Mouse (Mus musculus): ENCODE measurements at regions not wholly inside any gene's neighbourhood (a gene's known extent, or its start where the extent isn't known, plus 50 kb on each side); places are given as distances from the start of the nearest gene placed in this dataset.

DNA sequence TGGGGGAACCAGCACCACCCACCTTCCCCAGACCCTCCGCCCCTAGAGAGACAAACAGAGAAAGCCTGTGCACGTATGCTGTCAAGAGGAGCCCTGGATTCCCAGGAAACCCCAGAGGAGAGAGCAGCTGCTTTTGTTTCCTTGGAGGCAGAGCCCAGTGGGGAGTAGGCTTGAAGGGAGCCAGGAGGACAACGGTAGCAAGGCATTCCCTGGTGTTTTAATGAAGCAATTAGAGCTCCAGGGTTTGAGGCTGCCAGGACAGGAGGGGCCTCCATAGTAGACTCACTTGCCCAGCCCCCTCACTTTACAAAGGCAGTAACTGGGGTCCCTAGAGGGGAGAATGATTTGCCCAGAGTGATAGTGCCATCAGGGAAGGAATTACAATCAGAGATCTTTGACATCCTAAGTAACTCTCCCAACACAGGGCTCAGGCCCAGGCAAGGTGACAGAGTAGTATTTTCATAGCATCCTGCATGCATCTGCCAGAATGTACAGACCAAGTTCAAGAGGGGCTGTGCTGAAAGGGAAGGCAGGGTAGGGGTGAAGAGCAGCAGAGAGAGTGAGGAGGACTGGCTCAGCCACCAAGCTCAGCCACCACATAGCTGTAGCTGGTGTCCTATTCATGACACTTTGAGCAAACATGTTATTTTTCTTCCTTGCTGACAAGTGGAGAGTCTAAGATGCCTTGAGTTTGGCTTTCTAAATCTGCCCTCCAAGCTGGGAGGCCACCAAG is 389.0 kb downstream of the Nedd1 start:
- no peaks in the 10 kb centered on the region for H3K4me1 ChIP-seq (ENCODE audit: control insufficient read depth in 2 of 2, insufficient read depth in 2 of 2, low read length in 2 of 2, poor library complexity in 1 of 2)
- H3K9ac ChIP-seq (ENCODE audit: insufficient read depth, low read depth, low read length, poor library complexity, severe bottlenecking), result no peak overlapping the region
- in situ Hi-C loops (cut with MboI; ENCODE audit: low sequenced_read_pairs in 2 of 2, unreplicated experiment in 2 of 2), result no loop called here
- no peaks in the 10 kb centered on the region for H3K36me3 ChIP-seq (ENCODE audit: control insufficient read depth, insufficient read depth, low read length, poor library complexity, severe bottlenecking)
- no peak for DNase-seq (ENCODE audit: low read depth, low spot score)
- no peak overlapping the region for H3K27ac ChIP-seq (ENCODE audit: insufficient read depth, low read depth, low read length, poor library complexity, severe bottlenecking)
- TF ChIP-seq ZC3H11A (IDR thresholded peaks at IDR 0.05; ENCODE audit: borderline replicate concordance, low read depth, low read length), result no peak
- TF ChIP-seq CHD2 (IDR thresholded peaks at IDR 0.05; ENCODE audit: low read depth, low read length), result no peak
- no peak for TF ChIP-seq ZNF384 (IDR thresholded peaks at IDR 0.05; ENCODE audit: low read depth, low read length)
- no peaks in the 10 kb centered on the region for H3K9me3 ChIP-seq (ENCODE audit: control insufficient read depth, insufficient read depth, low read depth, low read length)
- no peak overlapping the region for H3K4me3 ChIP-seq (ENCODE audit: insufficient read depth in 1 of 2, low read depth in 1 of 2, low read length in 2 of 2, poor library complexity in 1 of 2, severe bottlenecking in 1 of 2)

DNA sequence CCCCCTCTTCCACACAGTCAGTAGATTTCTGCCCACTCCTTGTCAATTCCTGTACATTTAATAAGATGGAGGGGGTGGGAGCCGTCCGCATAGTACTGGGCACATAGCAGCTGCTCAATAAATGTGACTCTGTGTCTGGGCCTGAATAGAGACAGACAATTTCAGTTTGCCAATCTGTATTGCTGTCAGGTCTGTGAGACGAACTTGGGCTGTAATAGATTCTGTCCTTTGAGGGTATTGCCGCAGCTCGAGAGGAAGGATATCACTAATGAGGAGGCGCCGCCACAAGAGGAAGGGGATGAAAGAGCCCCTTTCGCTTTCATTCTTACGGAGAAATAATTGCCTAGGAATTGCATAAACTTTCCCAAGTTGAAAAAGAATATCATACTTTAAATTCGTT is 392.1 kb downstream of the Nedd1 start:
- Histone ChIP-seq H3K4me3 (ENCODE audit: insufficient read depth in 1 of 2, low read depth in 1 of 2, low read length in 2 of 2, poor library complexity in 1 of 2, severe bottlenecking in 1 of 2) (no peak overlapping the region), H3K27ac (ENCODE audit: insufficient read depth, low read depth, low read length, poor library complexity, severe bottlenecking) (no peak overlapping the region), H3K4me1 (ENCODE audit: control insufficient read depth in 2 of 2, insufficient read depth in 2 of 2, low read length in 2 of 2, poor library complexity in 1 of 2) (no peaks in the 10 kb centered on the region), H3K36me3 (ENCODE audit: control insufficient read depth, insufficient read depth, low read length, poor library complexity, severe bottlenecking) (no peaks in the 10 kb centered on the region), H3K9me3 (ENCODE audit: control insufficient read depth, insufficient read depth, low read depth, low read length) (no peaks in the 10 kb centered on the region), H3K9ac (ENCODE audit: insufficient read depth, low read depth, low read length, poor library complexity, severe bottlenecking) (no peak overlapping the region)
- TF ChIP-seq ZNF384 (IDR thresholded peaks at IDR 0.05; ENCODE audit: low read depth, low read length) (no peak), CHD2 (IDR thresholded peaks at IDR 0.05; ENCODE audit: low read depth, low read length) (no peak), MAFK (IDR thresholded peaks at IDR 0.05; ENCODE audit: insufficient read depth, low read depth, low read length) (no peak), HCFC1 (IDR thresholded peaks at IDR 0.05; ENCODE audit: borderline replicate concordance, insufficient read depth, low read length) (no peak), ZC3H11A (IDR thresholded peaks at IDR 0.05; ENCODE audit: borderline replicate concordance, low read depth, low read length) (no peak)
- no peak for DNase-seq (ENCODE audit: low read depth, low spot score)
- in situ Hi-C loops (cut with MboI; ENCODE audit: low sequenced_read_pairs in 2 of 2, unreplicated experiment in 2 of 2), result no loop called here

DNA sequence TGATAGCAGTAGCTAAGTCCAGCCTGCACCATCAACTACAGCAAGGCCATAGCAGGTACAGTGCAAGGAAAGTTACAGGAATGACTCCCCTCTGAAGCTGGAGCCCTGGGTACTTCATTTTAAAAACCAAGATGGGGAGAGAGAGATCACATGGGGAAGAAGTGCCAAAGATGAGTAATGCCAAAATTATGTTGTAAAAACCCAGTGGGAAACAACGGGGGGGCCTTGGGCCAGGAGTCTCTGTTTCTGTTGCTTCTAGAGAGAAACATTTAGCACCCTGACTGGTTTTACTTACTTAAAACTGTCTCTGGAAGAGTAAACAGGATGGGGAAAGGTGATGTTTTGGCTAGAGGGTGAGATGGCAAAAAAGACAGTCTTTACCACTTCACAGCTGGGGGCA is 392.6 kb downstream of the Nedd1 start:
- Histone ChIP-seq H3K9ac (ENCODE audit: insufficient read depth, low read depth, low read length, poor library complexity, severe bottlenecking) (no peak overlapping the region), H3K36me3 (ENCODE audit: control insufficient read depth, insufficient read depth, low read length, poor library complexity, severe bottlenecking) (no peaks in the 10 kb centered on the region), H3K4me3 (ENCODE audit: insufficient read depth in 1 of 2, low read depth in 1 of 2, low read length in 2 of 2, poor library complexity in 1 of 2, severe bottlenecking in 1 of 2) (no peak overlapping the region), H3K9me3 (ENCODE audit: control insufficient read depth, insufficient read depth, low read depth, low read length) (no peaks in the 10 kb centered on the region), H3K4me1 (ENCODE audit: control insufficient read depth in 2 of 2, insufficient read depth in 2 of 2, low read length in 2 of 2, poor library complexity in 1 of 2) (no peaks in the 10 kb centered on the region), H3K27ac (ENCODE audit: insufficient read depth, low read depth, low read length, poor library complexity, severe bottlenecking) (no peak overlapping the region)
- in situ Hi-C loops (cut with MboI; ENCODE audit: low sequenced_read_pairs in 2 of 2, unreplicated experiment in 2 of 2), result no loop called here
- DNase-seq (ENCODE audit: low read depth, low spot score), result no peak
- TF ChIP-seq ZNF384 (IDR thresholded peaks at IDR 0.05; ENCODE audit: low read depth, low read length) (no peak), HCFC1 (IDR thresholded peaks at IDR 0.05; ENCODE audit: borderline replicate concordance, insufficient read depth, low read length) (no peak), ZC3H11A (IDR thresholded peaks at IDR 0.05; ENCODE audit: borderline replicate concordance, low read depth, low read length) (no peak), MAFK (IDR thresholded peaks at IDR 0.05; ENCODE audit: insufficient read depth, low read depth, low read length) (no peak), CHD2 (IDR thresholded peaks at IDR 0.05; ENCODE audit: low read depth, low read length) (no peak)

DNA sequence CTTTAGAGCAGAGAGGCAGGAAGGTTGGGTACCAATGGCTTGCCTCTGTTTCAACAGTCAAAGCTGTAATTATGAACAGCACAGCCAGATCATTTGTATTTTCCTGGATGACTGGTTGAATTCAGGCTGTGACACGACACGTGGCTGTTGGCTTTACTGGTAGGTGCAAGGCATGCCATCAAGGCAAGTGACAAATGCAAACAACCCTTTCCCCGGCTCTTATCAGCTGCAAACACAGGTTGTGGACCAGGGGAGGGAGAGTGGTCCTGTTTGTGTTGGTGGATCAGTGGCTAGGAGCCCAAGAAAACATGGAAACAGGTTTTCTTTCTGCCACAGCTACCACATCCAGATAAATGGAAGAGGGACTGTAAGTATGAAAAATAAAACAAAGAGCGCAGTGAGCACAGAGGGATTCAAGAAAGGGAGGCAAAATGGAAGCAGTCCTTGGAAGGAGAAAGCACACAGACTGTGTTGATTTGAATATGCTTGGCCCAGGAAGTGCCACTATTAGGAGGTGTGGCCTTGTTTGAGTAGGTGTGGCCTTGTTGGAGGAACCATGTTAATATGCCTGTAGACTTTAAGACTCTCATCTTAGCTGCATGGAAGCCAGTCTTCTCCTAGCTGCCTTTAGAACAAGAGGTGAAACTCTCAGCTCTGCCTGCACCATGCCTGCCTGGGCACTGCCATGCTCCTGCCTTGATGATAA is 396.8 kb downstream of the Nedd1 start:
- Histone ChIP-seq H3K4me3 (ENCODE audit: insufficient read depth in 1 of 2, low read depth in 1 of 2, low read length in 2 of 2, poor library complexity in 1 of 2, severe bottlenecking in 1 of 2) (no peak overlapping the region), H3K9me3 (ENCODE audit: control insufficient read depth, insufficient read depth, low read depth, low read length) (no peaks in the 10 kb centered on the region), H3K4me1 (ENCODE audit: control insufficient read depth in 2 of 2, insufficient read depth in 2 of 2, low read length in 2 of 2, poor library complexity in 1 of 2) (no peaks in the 10 kb centered on the region), H3K27ac (ENCODE audit: insufficient read depth, low read depth, low read length, poor library complexity, severe bottlenecking) (no peak overlapping the region), H3K9ac (ENCODE audit: insufficient read depth, low read depth, low read length, poor library complexity, severe bottlenecking) (no peak overlapping the region), H3K36me3 (ENCODE audit: control insufficient read depth, insufficient read depth, low read length, poor library complexity, severe bottlenecking) (no peaks in the 10 kb centered on the region)
- in situ Hi-C loops (cut with MboI; ENCODE audit: low sequenced_read_pairs in 2 of 2, unreplicated experiment in 2 of 2), result no loop called here
- no peak for DNase-seq (ENCODE audit: low read depth, low spot score)
- no peak for TF ChIP-seq HCFC1 (IDR thresholded peaks at IDR 0.05; ENCODE audit: borderline replicate concordance, insufficient read depth, low read length)
- no peak for TF ChIP-seq CHD2 (IDR thresholded peaks at IDR 0.05; ENCODE audit: low read depth, low read length)
- TF ChIP-seq MAFK (IDR thresholded peaks at IDR 0.05; ENCODE audit: insufficient read depth, low read depth, low read length), result no peak
- TF ChIP-seq ZNF384 (IDR thresholded peaks at IDR 0.05; ENCODE audit: low read depth, low read length), result no peak
- no peak for TF ChIP-seq ZC3H11A (IDR thresholded peaks at IDR 0.05; ENCODE audit: borderline replicate concordance, low read depth, low read length)

All from ES-E14 (cell line).